Mouse (Mus musculus): ENCODE data around the gene Gys1. TPM values are rescaled to one million over a fixed set of nuclear protein-coding genes. Genes with fewer than 3 reads are reported as not detected.
"Not testable (repeated sequence)": the region's sequence is repeated elsewhere in the genome, so short reads cannot be mapped to it uniquely, and the experiment has no call there.

The Gys1 gene
- total and polyA plus RNA-seq, 3 experiments, result 22.1 to 44.8 (median 36.7) TPM

- TF ChIP-seq POLR2AphosphoS5 (IDR thresholded peaks at IDR 0.05; ENCODE audit: insufficient replicate concordance, low read depth, low read length) (no peak), GATA1 (IDR thresholded peaks at IDR 0.05; ENCODE audit: borderline replicate concordance, low read length) (no peak), CTCF (IDR thresholded peaks at IDR 0.05; ENCODE audit: low read depth, low read length) (no peak), GATA2 (IDR thresholded peaks at IDR 0.05; ENCODE audit: borderline replicate concordance, low read depth, low read length) (no peak), TAL1 (conservative IDR thresholded peaks at IDR 0.05; ENCODE audit: low read depth, low read length) (no peak)
- Histone ChIP-seq H3K36me3 (replicated peaks) (peaks cover 28% of the 10 kb centered on the region), H3K4me3 (ENCODE audit: low read depth, low read length) (no peak within 1 kb of the TSS), H3K9me3 (replicated peaks) (no peaks in the 10 kb centered on the region), H3K27me3 (ENCODE audit: insufficient read depth, low read length) (peaks cover 4% of the 10 kb centered on the region; the same call in 1 of the 2 replicates), H3K4me1 (ENCODE audit: insufficient read depth, low read depth, low read length) (peaks cover 41% of the 10 kb centered on the region)
- no peak for DNase-seq (ENCODE audit: low spot score)
- ATAC-seq (ENCODE audit: extremely low read depth, insufficient number of reproducible peaks, low FRiP score, poor library complexity, severe bottlenecking), result no peak
Measured at GRCm38 (mm10) chr7:45481374-45481927, 46.8 kb downstream of the Gys1 start, which contains the start of gene Tulp2. Tulp2 (plus strand) TSS chr7:45481877.

- ATAC-seq (ENCODE audit: extremely low read depth, insufficient number of reproducible peaks, low FRiP score, poor library complexity, severe bottlenecking) (no peak), DNase-seq (ENCODE audit: low spot score) (no peak)
- peaks cover 29% of the 10 kb centered on the region for H3K36me3 ChIP-seq (replicated peaks)
- H3K27me3 ChIP-seq (ENCODE audit: insufficient read depth, low read length), result peaks cover 4% of the 10 kb centered on the region; the same call in 1 of the 2 replicates
- H3K4me1 ChIP-seq (ENCODE audit: insufficient read depth, low read depth, low read length), result peaks cover 41% of the 10 kb centered on the region
- H3K9me3 ChIP-seq (replicated peaks), result no peaks in the 10 kb centered on the region
- H3K4me3 ChIP-seq (ENCODE audit: low read depth, low read length), result no peak overlapping the region
- no peak for TF ChIP-seq POLR2AphosphoS5 (IDR thresholded peaks at IDR 0.05; ENCODE audit: insufficient replicate concordance, low read depth, low read length)
- TF ChIP-seq CTCF (IDR thresholded peaks at IDR 0.05; ENCODE audit: low read depth, low read length), result no peak
- TF ChIP-seq GATA1 (IDR thresholded peaks at IDR 0.05; ENCODE audit: borderline replicate concordance, low read length), result no peak
- no peak for TF ChIP-seq TAL1 (conservative IDR thresholded peaks at IDR 0.05; ENCODE audit: low read depth, low read length)
- no peak for TF ChIP-seq GATA2 (IDR thresholded peaks at IDR 0.05; ENCODE audit: borderline replicate concordance, low read depth, low read length)
Measured at GRCm38 (mm10) chr7:45482166-45482565, 47.5 kb downstream of the Gys1 start.

- DNase-seq (ENCODE audit: low spot score); H3K4me3 ChIP-seq (ENCODE audit: low read depth, low read length); ATAC-seq (ENCODE audit: extremely low read depth, insufficient number of reproducible peaks, low FRiP score, poor library complexity, severe bottlenecking); H3K9me3 ChIP-seq (replicated peaks); H3K27me3 ChIP-seq (ENCODE audit: insufficient read depth, low read length): not testable (repeated sequence)
- Histone ChIP-seq H3K4me1 (ENCODE audit: insufficient read depth, low read depth, low read length) (peaks cover 60% of the 10 kb centered on the region), H3K36me3 (replicated peaks) (peaks cover 21% of the 10 kb centered on the region)
Measured at GRCm38 (mm10) chr7:45484985-45485384, 50.3 kb downstream of the Gys1 start.

- Histone ChIP-seq H3K27me3 (ENCODE audit: insufficient read depth, low read length) (no peaks in the 10 kb centered on the region), H3K36me3 (replicated peaks) (peaks cover 21% of the 10 kb centered on the region), H3K9me3 (replicated peaks) (no peaks in the 10 kb centered on the region), H3K4me3 (ENCODE audit: low read depth, low read length) (peak overlapping the region; percentile 61; the same call in 1 of the 2 replicates), H3K4me1 (ENCODE audit: insufficient read depth, low read depth, low read length) (peaks cover 70% of the 10 kb centered on the region)
- DNase-seq (ENCODE audit: low spot score) (no peak), ATAC-seq (ENCODE audit: extremely low read depth, insufficient number of reproducible peaks, low FRiP score, poor library complexity, severe bottlenecking) (peak; percentile 61)
- no peak for TF ChIP-seq POLR2AphosphoS5 (IDR thresholded peaks at IDR 0.05; ENCODE audit: insufficient replicate concordance, low read depth, low read length)
- no peak for TF ChIP-seq GATA1 (IDR thresholded peaks at IDR 0.05; ENCODE audit: borderline replicate concordance, low read length)
Measured at GRCm38 (mm10) chr7:45486158-45486557, 51.5 kb downstream of the Gys1 start.

GRCm38 (mm10) chr7:45486761-45487415 lies 52.2 kb downstream of the Gys1 start, which contains the start of gene Gm45808:
Gm45808 (minus strand) TSS chr7:45486811.
- no peaks in the 10 kb centered on the region for H3K27me3 ChIP-seq (ENCODE audit: insufficient read depth, low read length)
- H3K9me3 ChIP-seq (replicated peaks), result no peaks in the 10 kb centered on the region
- peaks cover 21% of the 10 kb centered on the region for H3K36me3 ChIP-seq (replicated peaks)
- H3K4me1 ChIP-seq (ENCODE audit: insufficient read depth, low read depth, low read length), result peaks cover 70% of the 10 kb centered on the region
- ATAC-seq (ENCODE audit: extremely low read depth, insufficient number of reproducible peaks, low FRiP score, poor library complexity, severe bottlenecking), result no peak
- no peak for DNase-seq (ENCODE audit: low spot score)
- H3K4me3 ChIP-seq (ENCODE audit: low read depth, low read length), result peak within 1 kb of the TSS; percentile 61; the same call in 1 of the 2 replicates
- TF ChIP-seq POLR2AphosphoS5 (IDR thresholded peaks at IDR 0.05; ENCODE audit: insufficient replicate concordance, low read depth, low read length), result no peak
- TF ChIP-seq TAL1 (conservative IDR thresholded peaks at IDR 0.05; ENCODE audit: low read depth, low read length), result no peak
- no peak for TF ChIP-seq GATA2 (IDR thresholded peaks at IDR 0.05; ENCODE audit: borderline replicate concordance, low read depth, low read length)
- no peak for TF ChIP-seq CTCF (IDR thresholded peaks at IDR 0.05; ENCODE audit: low read depth, low read length)
- no peak for TF ChIP-seq GATA1 (IDR thresholded peaks at IDR 0.05; ENCODE audit: borderline replicate concordance, low read length)

GRCm38 (mm10) chr7:45487861-45488292 lies 53.2 kb downstream of the Gys1 start:
- no peak for ATAC-seq (ENCODE audit: extremely low read depth, insufficient number of reproducible peaks, low FRiP score, poor library complexity, severe bottlenecking)
- peaks cover 72% of the 10 kb centered on the region for H3K4me1 ChIP-seq (ENCODE audit: insufficient read depth, low read depth, low read length)
- H3K36me3 ChIP-seq (replicated peaks), result peaks cover 26% of the 10 kb centered on the region
- no peaks in the 10 kb centered on the region for H3K27me3 ChIP-seq (ENCODE audit: insufficient read depth, low read length)
- TF ChIP-seq CTCF (IDR thresholded peaks at IDR 0.05; ENCODE audit: low read depth, low read length), result no peak
- no peak for TF ChIP-seq TAL1 (conservative IDR thresholded peaks at IDR 0.05; ENCODE audit: low read depth, low read length)
- TF ChIP-seq GATA2 (IDR thresholded peaks at IDR 0.05; ENCODE audit: borderline replicate concordance, low read depth, low read length), result no peak
- no peak for TF ChIP-seq GATA1 (IDR thresholded peaks at IDR 0.05; ENCODE audit: borderline replicate concordance, low read length)
- TF ChIP-seq POLR2AphosphoS5 (IDR thresholded peaks at IDR 0.05; ENCODE audit: insufficient replicate concordance, low read depth, low read length), result no peak
- no peak for DNase-seq (ENCODE audit: low spot score)
- no peaks in the 10 kb centered on the region for H3K9me3 ChIP-seq (replicated peaks)
- H3K4me3 ChIP-seq (ENCODE audit: low read depth, low read length), result peak overlapping the region; percentile 70; the same call in 1 of the 2 replicates
